Mouse (Mus musculus): ENCODE measurements around the gene Gnat3. TPM values are rescaled to one million over a fixed set of nuclear protein-coding genes. Genes with fewer than 3 reads are reported as not detected.

Gene Gnat3
- polyA plus RNA-seq, 1 experiment from 2014 or later: not detected

DNA sequence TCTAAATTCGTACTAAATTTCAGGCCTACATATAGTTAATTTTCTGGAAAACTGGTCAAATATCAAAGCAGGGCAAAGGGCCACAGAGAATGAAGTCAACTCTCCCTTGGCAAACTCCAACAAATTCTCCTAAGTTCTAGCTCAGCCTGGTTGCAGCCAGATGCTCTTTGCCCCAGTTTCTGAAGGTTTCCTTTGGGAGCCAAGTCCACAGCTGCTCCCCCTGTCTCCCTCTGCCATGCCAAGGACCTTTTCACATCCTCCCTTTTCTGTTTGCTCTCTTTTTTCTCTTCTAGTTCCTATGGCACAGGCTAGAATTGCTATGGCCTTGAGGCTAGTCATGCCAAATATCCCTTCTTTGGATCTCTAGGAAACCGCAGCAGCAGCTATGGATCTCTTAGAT, 43.8 kb downstream of the Gnat3 start:
- Histone ChIP-seq H3K4me3 (no peak overlapping the region), H3K36me3 (no peaks in the 10 kb centered on the region), H3K27me3 (replicated peaks) (no peaks in the 10 kb centered on the region), H3K27ac (ENCODE audit: poor library complexity, severe bottlenecking) (no peak overlapping the region), H3K4me1 (replicated peaks) (no peaks in the 10 kb centered on the region), H3K9me3 (replicated peaks) (no peaks in the 10 kb centered on the region), H3K9ac (no peak overlapping the region), H3K4me2 (no peak overlapping the region)
- WGBS: 78% methylated on average over 2 of the region's 2 CpGs
- ATAC-seq (ENCODE audit: insufficient number of reproducible peaks, low FRiP score): no peak

DNA sequence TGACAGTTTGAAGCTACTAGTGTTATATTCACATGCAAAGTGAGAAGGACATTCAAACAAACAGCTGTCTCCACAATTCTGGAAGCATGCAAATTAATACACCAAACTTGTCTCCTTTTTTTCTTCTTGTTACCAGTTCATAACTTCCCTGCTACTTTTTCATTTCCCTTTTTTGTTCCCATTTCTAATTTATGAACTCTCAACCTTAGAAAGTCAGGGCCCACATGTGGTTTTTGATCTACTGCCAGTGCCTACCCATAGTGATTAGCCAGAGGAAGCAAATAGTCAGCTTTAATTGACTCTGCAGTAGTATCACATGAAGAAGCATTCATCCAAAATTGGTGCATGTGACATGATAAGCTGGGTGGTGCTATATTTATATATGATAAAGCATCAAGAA, 44.7 kb downstream of the Gnat3 start:
- no peak for ATAC-seq (ENCODE audit: insufficient number of reproducible peaks, low FRiP score)
- no peaks in the 10 kb centered on the region for H3K36me3 ChIP-seq

DNA sequence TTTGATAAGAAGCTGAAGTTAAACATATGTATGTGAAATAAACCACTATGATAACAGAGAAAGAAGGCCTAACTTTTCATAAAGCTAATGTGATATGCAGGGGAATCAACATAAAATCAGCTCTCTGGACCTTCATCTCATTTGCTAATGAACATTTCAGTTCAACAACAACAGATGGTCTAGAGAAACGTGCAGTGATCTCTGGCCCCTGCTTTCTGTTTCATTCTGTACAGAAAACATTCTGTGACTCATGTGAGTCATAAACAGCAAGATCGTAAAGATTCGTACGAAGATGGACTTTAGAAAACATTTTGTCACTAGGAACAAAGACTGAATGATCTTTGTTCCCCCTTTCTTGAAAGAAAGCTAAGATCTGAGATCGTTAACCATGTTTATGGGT, 48.0 kb downstream of the Gnat3 start:
- ATAC-seq (ENCODE audit: insufficient number of reproducible peaks, low FRiP score): no peak
- H3K9ac ChIP-seq: no peak overlapping the region
- H3K36me3 ChIP-seq: no peaks in the 10 kb centered on the region
- no peak overlapping the region for H3K27ac ChIP-seq (ENCODE audit: poor library complexity, severe bottlenecking)
- no peaks in the 10 kb centered on the region for H3K27me3 ChIP-seq (replicated peaks)
- H3K4me2 ChIP-seq: no peak overlapping the region
- H3K4me1 ChIP-seq (replicated peaks): no peaks in the 10 kb centered on the region
- H3K4me3 ChIP-seq: no peak overlapping the region
- 86% methylated on average over 5 of the region's 5 CpGs for WGBS
- H3K9me3 ChIP-seq (replicated peaks): no peaks in the 10 kb centered on the region

More for the DNA sequence above, 44.7 kb downstream of the Gnat3 start:
- no peak overlapping the region for H3K9ac ChIP-seq
- H3K27ac ChIP-seq (ENCODE audit: poor library complexity, severe bottlenecking): no peak overlapping the region
- H3K9me3 ChIP-seq (replicated peaks): no peaks in the 10 kb centered on the region
- no peak overlapping the region for H3K4me3 ChIP-seq
- no peak overlapping the region for H3K4me2 ChIP-seq
- H3K27me3 ChIP-seq (replicated peaks): no peaks in the 10 kb centered on the region
- no peaks in the 10 kb centered on the region for H3K4me1 ChIP-seq (replicated peaks)

DNA sequence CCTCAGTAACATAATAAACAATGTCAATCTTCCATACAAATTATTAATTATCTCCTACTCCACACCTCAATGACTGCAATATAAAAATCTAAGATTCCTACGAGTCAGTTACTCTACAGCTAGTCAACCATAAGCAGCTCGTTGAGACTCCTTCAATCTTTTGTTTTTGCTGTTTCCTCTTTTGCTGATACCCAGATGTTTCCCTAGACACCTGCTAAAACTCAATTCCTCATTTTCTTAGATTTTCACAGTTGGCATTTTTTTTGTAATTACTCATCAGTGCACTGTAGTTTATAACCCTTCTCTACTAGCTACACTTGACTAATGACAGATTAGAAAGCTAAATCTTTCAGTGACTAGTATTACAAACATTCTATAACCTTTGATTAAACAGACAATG, 50.8 kb downstream of the Gnat3 start:
- Histone ChIP-seq H3K9ac (no peak overlapping the region), H3K4me1 (replicated peaks) (no peaks in the 10 kb centered on the region), H3K36me3 (no peaks in the 10 kb centered on the region), H3K4me3 (no peak overlapping the region), H3K9me3 (replicated peaks) (no peaks in the 10 kb centered on the region), H3K27me3 (replicated peaks) (no peaks in the 10 kb centered on the region), H3K4me2 (no peak overlapping the region), H3K27ac (ENCODE audit: poor library complexity, severe bottlenecking) (no peak overlapping the region)
- WGBS: 43% methylated on average over 2 of the region's 2 CpGs
- no peak for ATAC-seq (ENCODE audit: insufficient number of reproducible peaks, low FRiP score)

DNA sequence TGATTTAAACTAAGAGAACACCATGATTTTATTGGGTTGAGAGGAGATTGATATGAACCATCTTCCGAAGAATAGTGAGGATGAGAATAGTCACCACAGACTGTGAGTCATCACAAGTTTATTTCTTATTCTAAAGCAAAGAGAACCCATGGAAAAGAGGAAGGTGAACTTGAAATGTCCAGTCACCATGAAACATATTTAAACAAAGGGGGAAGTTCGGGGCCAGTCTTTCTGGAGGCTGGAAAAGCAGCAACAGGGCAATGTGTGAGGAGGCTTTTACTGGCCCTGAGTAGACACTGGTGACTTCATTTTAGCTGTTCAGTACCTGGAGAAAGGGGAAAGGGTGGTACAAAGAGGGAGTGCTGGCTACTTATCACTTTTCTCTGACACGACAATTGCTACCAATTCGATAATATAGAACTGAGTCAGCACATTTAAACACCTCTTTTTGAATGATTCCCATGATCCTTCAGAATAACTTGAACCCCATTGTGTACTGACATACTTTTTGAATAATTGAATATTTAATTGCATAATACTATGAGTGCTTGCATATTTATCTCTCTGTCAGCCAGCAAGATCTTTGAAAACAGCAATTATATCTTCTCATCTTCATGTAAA, 52.0 kb downstream of the Gnat3 start:
- 86% methylated on average over 4 of the region's 4 CpGs for WGBS
- H3K36me3 ChIP-seq: no peaks in the 10 kb centered on the region
- no peak for ATAC-seq (ENCODE audit: insufficient number of reproducible peaks, low FRiP score)
- H3K9me3 ChIP-seq (replicated peaks): no peaks in the 10 kb centered on the region
- H3K4me3 ChIP-seq: no peak overlapping the region
- no peak overlapping the region for H3K27ac ChIP-seq (ENCODE audit: poor library complexity, severe bottlenecking)
- H3K27me3 ChIP-seq (replicated peaks): no peaks in the 10 kb centered on the region
- H3K9ac ChIP-seq: no peak overlapping the region
- no peak overlapping the region for H3K4me2 ChIP-seq
- no peaks in the 10 kb centered on the region for H3K4me1 ChIP-seq (replicated peaks)

DNA sequence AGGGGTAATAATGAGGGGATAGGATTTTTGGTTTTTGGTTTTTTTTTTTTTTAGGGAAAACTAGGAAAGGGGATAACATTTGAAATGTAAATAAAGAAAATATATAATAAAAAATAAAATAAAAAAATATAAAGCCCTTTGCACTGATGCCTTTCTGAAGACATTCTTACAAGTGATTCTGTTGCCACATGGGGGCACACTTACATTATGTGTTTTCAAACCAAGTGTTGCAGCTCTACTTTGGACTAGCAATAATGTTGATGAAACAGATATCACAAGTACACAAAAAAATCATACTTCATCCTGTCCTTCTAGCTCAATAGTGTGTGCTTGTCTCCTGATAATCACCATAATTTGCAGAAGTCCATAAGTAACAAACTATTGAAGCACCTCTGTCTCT, 61.0 kb downstream of the Gnat3 start:
- Histone ChIP-seq H3K4me3 (no peak overlapping the region), H3K27me3 (replicated peaks) (no peaks in the 10 kb centered on the region), H3K27ac (ENCODE audit: poor library complexity, severe bottlenecking) (no peak overlapping the region), H3K4me1 (replicated peaks) (no peaks in the 10 kb centered on the region), H3K4me2 (no peak overlapping the region), H3K36me3 (no peaks in the 10 kb centered on the region), H3K9ac (no peak overlapping the region), H3K9me3 (replicated peaks) (no peaks in the 10 kb centered on the region)
- ATAC-seq (ENCODE audit: insufficient number of reproducible peaks, low FRiP score): no peak

DNA sequence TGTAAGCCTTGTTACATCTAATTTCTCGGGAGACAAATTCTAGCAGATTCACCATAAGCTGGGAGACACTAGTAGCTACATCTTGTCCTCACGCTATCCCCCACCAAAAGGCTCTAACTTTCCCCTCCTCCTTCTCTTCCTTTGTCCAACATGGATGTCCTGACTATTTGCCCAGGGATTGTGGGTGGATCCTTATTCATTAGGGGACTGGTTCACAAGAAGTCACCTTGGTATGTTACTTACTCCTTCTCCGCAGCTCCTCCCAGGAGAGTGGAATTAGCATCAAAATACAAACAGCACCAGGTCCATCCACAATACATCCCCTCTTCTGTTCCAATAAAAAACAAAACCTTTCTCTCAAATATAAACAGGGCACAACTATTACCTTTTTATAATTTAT, 65.2 kb downstream of the Gnat3 start:
- ATAC-seq (ENCODE audit: insufficient number of reproducible peaks, low FRiP score): no peak
- Histone ChIP-seq H3K27me3 (replicated peaks) (no peaks in the 10 kb centered on the region), H3K9me3 (replicated peaks) (no peaks in the 10 kb centered on the region), H3K36me3 (no peaks in the 10 kb centered on the region), H3K4me3 (no peak overlapping the region), H3K4me1 (replicated peaks) (no peaks in the 10 kb centered on the region), H3K9ac (no peak overlapping the region), H3K27ac (ENCODE audit: poor library complexity, severe bottlenecking) (no peak overlapping the region), H3K4me2 (no peak overlapping the region)
- 85% methylated on average over 3 of the region's 3 CpGs for WGBS

DNA sequence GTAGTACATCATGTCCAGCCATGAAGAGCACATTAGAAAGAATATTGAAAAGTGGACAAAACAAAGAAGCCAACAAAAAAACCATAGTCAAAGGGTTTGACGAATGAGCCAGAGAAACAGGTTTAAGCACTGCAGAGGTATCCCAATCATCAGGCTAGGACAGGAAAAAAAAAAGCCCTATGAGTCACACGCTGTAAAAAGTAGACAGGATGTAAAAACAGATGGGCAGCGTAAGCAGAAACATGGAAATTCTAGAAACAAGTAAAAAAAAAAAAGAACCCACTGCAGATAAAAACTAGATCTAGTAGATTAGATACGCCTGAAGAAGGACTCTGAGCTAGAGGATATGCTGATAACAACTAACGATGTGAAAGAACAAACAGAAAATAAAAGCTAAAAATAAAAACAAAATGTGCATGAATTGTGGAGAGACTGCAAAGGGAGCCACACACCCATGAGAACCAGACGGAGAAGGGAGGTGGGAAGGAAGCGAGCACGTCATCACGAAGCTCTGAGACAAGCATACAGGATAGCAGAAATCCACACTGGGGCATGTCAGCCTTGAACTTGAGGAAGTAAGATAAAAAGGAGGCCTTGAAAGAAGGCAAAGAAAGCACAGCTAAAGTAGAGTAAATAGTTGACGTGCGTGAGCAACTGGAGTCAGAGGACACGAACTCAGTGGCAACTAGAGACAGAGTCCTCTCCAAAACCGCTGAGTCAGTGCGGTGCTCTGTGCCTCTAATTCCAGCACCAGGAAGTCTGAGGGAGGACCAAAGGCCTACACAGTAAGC, 73.7 kb downstream of the Gnat3 start:
- 56% methylated on average over 14 of the region's 14 CpGs for WGBS
- no peak overlapping the region for H3K9ac ChIP-seq
- no peak overlapping the region for H3K27ac ChIP-seq (ENCODE audit: poor library complexity, severe bottlenecking)
- no peak overlapping the region for H3K4me3 ChIP-seq
- ATAC-seq (ENCODE audit: insufficient number of reproducible peaks, low FRiP score): peak; percentile 55; the same call in 1 of the 2 replicates
- H3K4me1 ChIP-seq (replicated peaks): no peaks in the 10 kb centered on the region
- H3K4me2 ChIP-seq: no peak overlapping the region
- peaks cover 3% of the 10 kb centered on the region; the same call in 1 of the 2 replicates for H3K9me3 ChIP-seq (replicated peaks)
- H3K36me3 ChIP-seq: no peaks in the 10 kb centered on the region
- no peaks in the 10 kb centered on the region for H3K27me3 ChIP-seq (replicated peaks)

DNA sequence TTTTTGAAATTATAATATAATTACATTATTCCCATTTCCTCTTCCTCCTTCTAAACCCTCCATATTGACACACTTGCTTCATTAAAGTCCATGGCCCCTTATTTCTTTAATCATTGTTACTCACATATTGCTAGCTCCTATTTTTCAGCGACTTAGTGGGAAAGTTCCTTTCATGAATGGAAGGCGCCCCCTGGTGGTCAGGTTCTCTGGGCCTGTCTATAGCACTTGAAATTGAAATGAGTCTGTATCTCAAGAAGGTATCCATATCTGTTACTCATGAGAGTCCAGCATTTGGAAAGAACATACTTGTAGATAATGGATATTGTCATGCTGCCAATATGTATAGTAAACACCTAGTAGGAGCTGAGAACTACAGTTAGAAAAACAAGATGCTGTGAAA, 80.7 kb downstream of the Gnat3 start:
- Histone ChIP-seq H3K27ac (ENCODE audit: poor library complexity, severe bottlenecking) (no peak overlapping the region), H3K4me2 (no peak overlapping the region), H3K36me3 (no peaks in the 10 kb centered on the region), H3K4me1 (replicated peaks) (no peaks in the 10 kb centered on the region), H3K4me3 (no peak overlapping the region), H3K9me3 (replicated peaks) (no peaks in the 10 kb centered on the region), H3K9ac (no peak overlapping the region), H3K27me3 (replicated peaks) (no peaks in the 10 kb centered on the region)
- WGBS: 7% methylated on average over 2 of the region's 2 CpGs
- ATAC-seq (ENCODE audit: insufficient number of reproducible peaks, low FRiP score): no peak

DNA sequence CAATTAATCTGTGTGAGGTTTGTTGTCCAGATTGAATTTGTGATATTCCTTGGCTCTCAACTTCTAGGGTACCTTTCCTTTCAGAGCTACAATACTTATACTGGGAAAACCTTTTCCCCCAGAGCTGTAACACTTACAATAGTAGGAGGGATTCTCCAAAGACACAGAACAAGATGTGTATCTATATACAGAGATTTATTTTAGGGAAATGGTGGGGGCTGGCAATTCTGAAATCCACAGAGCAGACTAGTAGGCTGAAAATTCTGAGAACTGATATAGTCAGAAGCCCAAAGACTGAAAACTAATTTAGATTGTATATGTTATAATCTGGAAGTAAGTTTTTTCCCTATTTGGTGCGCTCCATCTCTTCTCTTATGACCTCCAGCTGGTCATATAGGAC, 86.5 kb downstream of the Gnat3 start:
- Histone ChIP-seq H3K9me3 (replicated peaks) (no peaks in the 10 kb centered on the region), H3K36me3 (no peaks in the 10 kb centered on the region), H3K4me3 (no peak overlapping the region), H3K4me1 (replicated peaks) (no peaks in the 10 kb centered on the region), H3K9ac (no peak overlapping the region), H3K27ac (ENCODE audit: poor library complexity, severe bottlenecking) (no peak overlapping the region), H3K4me2 (no peak overlapping the region), H3K27me3 (replicated peaks) (no peaks in the 10 kb centered on the region)
- no peak for ATAC-seq (ENCODE audit: insufficient number of reproducible peaks, low FRiP score)
- 89% methylated on average over 1 of the region's 1 CpGs for WGBS

DNA sequence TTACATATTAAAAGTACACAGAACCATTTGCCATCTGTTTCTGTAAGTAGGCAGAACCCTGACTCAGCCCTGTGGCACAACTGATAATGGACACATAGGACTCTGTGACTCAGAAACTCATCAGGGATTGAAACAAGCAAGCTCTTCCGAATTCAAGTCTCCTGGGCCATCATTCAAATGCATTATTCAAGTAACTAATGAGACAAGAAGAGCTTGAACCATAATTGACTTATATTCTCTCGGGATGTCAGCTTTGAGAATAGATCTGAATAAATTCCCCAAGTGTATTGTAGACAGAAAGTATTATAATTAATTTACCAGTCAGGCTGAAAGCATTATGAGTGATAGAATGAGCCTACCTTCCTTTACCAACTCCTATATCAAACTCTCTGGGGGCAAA, 93.0 kb downstream of the Gnat3 start:
- Histone ChIP-seq H3K27ac (ENCODE audit: poor library complexity, severe bottlenecking) (no peak overlapping the region), H3K4me2 (no peak overlapping the region), H3K9me3 (replicated peaks) (no peaks in the 10 kb centered on the region), H3K4me3 (no peak overlapping the region), H3K9ac (no peak overlapping the region), H3K4me1 (replicated peaks) (no peaks in the 10 kb centered on the region), H3K36me3 (no peaks in the 10 kb centered on the region), H3K27me3 (replicated peaks) (no peaks in the 10 kb centered on the region)
- 75% methylated on average over 2 of the region's 2 CpGs for WGBS
- ATAC-seq (ENCODE audit: insufficient number of reproducible peaks, low FRiP score): no peak

Data from heart, embryonic 12.5 days (tissue).